Comparison of ENCODE assay signal across 8 mouse cellular contexts in the genomic region with DNA sequence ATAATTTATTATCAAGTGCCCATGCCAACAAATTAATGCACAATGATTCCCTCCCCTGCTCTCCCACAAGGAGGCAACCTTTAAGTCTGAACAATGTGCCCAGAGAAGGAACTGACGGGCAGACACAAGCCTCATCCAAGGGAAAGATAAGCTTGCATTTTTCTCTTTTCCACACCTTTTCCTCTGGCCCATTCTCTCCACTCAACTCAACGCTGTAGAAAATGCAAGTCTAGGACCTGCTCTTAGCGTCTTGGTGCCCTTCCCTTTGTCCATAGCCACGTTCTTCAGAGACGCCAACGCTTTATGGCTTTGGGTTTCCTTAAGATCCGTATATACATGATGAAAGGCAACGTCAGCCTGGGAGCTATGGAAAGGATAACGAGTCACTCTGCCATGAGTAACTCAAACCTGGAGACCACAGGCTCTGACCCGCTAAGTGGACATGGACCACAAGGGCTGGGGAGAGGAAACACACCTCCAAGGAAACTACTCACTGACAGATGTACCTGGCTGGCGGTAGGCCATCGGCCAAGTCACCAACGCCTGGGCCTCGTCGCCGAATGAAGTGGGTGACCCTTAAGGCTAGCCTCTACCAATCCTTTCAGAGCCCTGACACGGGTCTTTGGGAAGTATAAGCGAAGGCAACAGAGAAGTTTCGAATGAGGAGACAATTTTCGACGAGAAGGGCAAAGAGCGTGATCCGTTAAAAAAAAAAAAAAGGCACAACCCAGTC. TPM values are rescaled to one million over a fixed set of nuclear protein-coding genes. Genes with fewer than 3 reads are reported as not detected.
DNase-seq lines count a peak whose midpoint lies in the region; ATAC-seq and TF ChIP-seq lines count a peak whose summit lies in the region.

No protein-coding gene starts in this region.

- no peaks in the 10 kb centered on the region for H3K9me3 ChIP-seq in MEL (replicated peaks; ENCODE audit: insufficient read depth, low read length)
- H3K9me3 ChIP-seq in kidney, embryonic 16.5 days (ENCODE audit: low read length), result no peaks in the 10 kb centered on the region
- H3K9me3 ChIP-seq in lung, postnatal 0 days (ENCODE audit: low read length), result no peaks in the 10 kb centered on the region

- H3K79me2 ChIP-seq in MEL (ENCODE audit: control insufficient read depth, insufficient read depth, low read length, poor library complexity), result peaks cover 51% of the 10 kb centered on the region

- H3K4me3 ChIP-seq in MEL (ENCODE audit: control insufficient read depth in 1 of 2, insufficient read depth in 1 of 2, low read depth in 2 of 2, low read length in 2 of 2), result peak overlapping the region; percentile 77 to 81
- H3K4me3 ChIP-seq in kidney, embryonic 16.5 days (ENCODE audit: low read length), result peak overlapping the region; percentile 96
- peak overlapping the region; percentile 94 for H3K4me3 ChIP-seq in lung, postnatal 0 days (ENCODE audit: low read depth, low read length)
- H3K4me3 ChIP-seq in olfactory bulb, adult 2 months (ENCODE audit: insufficient read depth, low read depth, low read length), result peak overlapping the region; percentile 60

- peak overlapping the region; percentile 92 for H3K27ac ChIP-seq in MEL (ENCODE audit: control insufficient read depth, low read depth, low read length)
- H3K27ac ChIP-seq in kidney, embryonic 16.5 days (ENCODE audit: low read length), result peak overlapping the region; percentile 96
- H3K27ac ChIP-seq in lung, postnatal 0 days (ENCODE audit: low read length), result peak overlapping the region; percentile 93
- no peak overlapping the region for H3K27ac ChIP-seq in olfactory bulb, adult 2 months (ENCODE audit: insufficient read depth, low read depth, low read length)

- TF ChIP-seq EP300 in MEL (IDR thresholded peaks at IDR 0.05; ENCODE audit: low read depth in 1 of 2, low read length in 2 of 2), result no peak
- no peak for TF ChIP-seq EP300 in lung, postnatal 0 days (IDR thresholded peaks at IDR 0.05)

- TF ChIP-seq RAD21 in MEL (IDR thresholded peaks at IDR 0.05; ENCODE audit: low read depth, low read length), result no peak

- DNase-seq in adrenal gland, adult (ENCODE audit: inconsistent age in 2 of 2, low spot score in 1 of 2), result peak; percentile 44 to 65
- DNase-seq in adrenal gland, postnatal 4 days (ENCODE audit: low spot score in 2 of 2), result no peak
- peak; percentile 67 for DNase-seq in MEL (ENCODE audit: low read depth, low spot score)
- DNase-seq in cerebellum, postnatal 25 days, result peak; percentile 54 to 66
- peak; percentile 16 for DNase-seq in heart, adult 8-10 months (ENCODE audit: low spot score)
- DNase-seq in lung, postnatal 0 days (ENCODE audit: low spot score), result peak; percentile 42

- peak overlapping the region; percentile 97 for H3K4me2 ChIP-seq in kidney, embryonic 16.5 days (replicated peaks; ENCODE audit: low read depth, low read length)
- peak overlapping the region; percentile 75 for H3K4me2 ChIP-seq in lung, postnatal 0 days (replicated peaks; ENCODE audit: low read depth, low read length)

- no peaks in the 10 kb centered on the region for H3K27me3 ChIP-seq in MEL (ENCODE audit: control insufficient read depth in 1 of 2, insufficient read depth in 2 of 2, low read length in 2 of 2)
- no peaks in the 10 kb centered on the region for H3K27me3 ChIP-seq in kidney, embryonic 16.5 days (ENCODE audit: insufficient read depth, low read length)
- H3K27me3 ChIP-seq in lung, postnatal 0 days (replicated peaks; ENCODE audit: insufficient read depth, low read length), result no peaks in the 10 kb centered on the region

- H3K4me1 ChIP-seq in MEL (ENCODE audit: control insufficient read depth in 1 of 2, insufficient read depth in 2 of 2, low read length in 2 of 2), result peaks cover 6 to 20% of the 10 kb centered on the region in 2 experiments
- H3K4me1 ChIP-seq in kidney, embryonic 16.5 days (ENCODE audit: insufficient read depth, low read length), result peaks cover 25% of the 10 kb centered on the region
- H3K4me1 ChIP-seq in lung, postnatal 0 days (ENCODE audit: insufficient read depth, low read depth, low read length), result no peaks in the 10 kb centered on the region; the same call in 1 of the 2 replicates
- peaks cover 11% of the 10 kb centered on the region for H3K4me1 ChIP-seq in olfactory bulb, adult 2 months (ENCODE audit: control insufficient read depth, insufficient read depth, low read length)

- TF ChIP-seq POLR2A in MEL (IDR thresholded peaks at IDR 0.05; ENCODE audit: control insufficient read depth in 1 of 2, insufficient read depth in 1 of 2, low read depth in 1 of 2, low read length in 2 of 2, poor library complexity in 1 of 2), result no peak; a peak in 1 of 4 replicates
- no peak for TF ChIP-seq POLR2A in olfactory bulb, adult 2 months (IDR thresholded peaks at IDR 0.05; ENCODE audit: insufficient read depth, low read depth, low read length)

- under 1% methylated on average over 23 of the region's 23 CpGs for WGBS in kidney, embryonic 16.5 days
- WGBS in lung, postnatal 0 days, result 1% methylated on average over 23 of the region's 23 CpGs
- 0% methylated on average over 23 of the region's 23 CpGs for WGBS in olfactory bulb, adult 2 months

- peak overlapping the region; percentile 92 for H3K9ac ChIP-seq in MEL (ENCODE audit: control insufficient read depth, low read depth, low read length, poor library complexity, severe bottlenecking)
- H3K9ac ChIP-seq in kidney, embryonic 16.5 days (replicated peaks; ENCODE audit: low read length), result peak overlapping the region; percentile 99
- H3K9ac ChIP-seq in lung, postnatal 0 days (replicated peaks; ENCODE audit: low read depth), result peak overlapping the region; percentile 82

- peaks cover 5 to 33% of the 10 kb centered on the region in 2 experiments for H3K36me3 ChIP-seq in MEL (ENCODE audit: control insufficient read depth in 1 of 2, insufficient read depth in 2 of 2, low read length in 2 of 2)
- 0 out of 2 replicates have a peak, but pooled peaks cover 3% of the 10 kb centered on the region for H3K36me3 ChIP-seq in kidney, embryonic 16.5 days (ENCODE audit: insufficient read depth, low read length)
- H3K36me3 ChIP-seq in lung, postnatal 0 days (ENCODE audit: insufficient read depth, low read length), result no peaks in the 10 kb centered on the region

- no peak for ATAC-seq in kidney, embryonic 16.5 days (ENCODE audit: low FRiP score, low TSS enrichment)
- peak; percentile 20 for ATAC-seq in lung, postnatal 0 days

- peak in 1 of 3 experiments; percentile 37; a peak in 3 of 6 replicates for TF ChIP-seq CTCF in MEL (IDR thresholded peaks at IDR 0.05 in 2 of 3, conservative IDR thresholded peaks at IDR 0.05 in 1 of 3; ENCODE audit: control insufficient read depth in 1 of 3, insufficient read depth in 1 of 3, low read depth in 2 of 3, low read length in 3 of 3, poor library complexity in 1 of 3, severe bottlenecking in 1 of 3)
- TF ChIP-seq CTCF in lung, postnatal 0 days (IDR thresholded peaks at IDR 0.05), result peak; percentile 53
- TF ChIP-seq CTCF in olfactory bulb, adult 2 months (IDR thresholded peaks at IDR 0.05; ENCODE audit: insufficient read depth, low read depth, low read length), result no peak

TF ChIP-seq in MEL, 35 proteins besides CTCF, POLR2A, EP300 and RAD21 (continues in another document):
- TF ChIP-seq SMC3 (IDR thresholded peaks at IDR 0.05; ENCODE audit: low read depth, low read length) (peak; percentile 28; the same call in 1 of the 2 replicates), MYC (IDR thresholded peaks at IDR 0.05; ENCODE audit: low read depth, low read length) (0 out of 2 replicates have a peak, but pooled peaks have one; percentile 34)

RNA-seq across cellular contexts. Expression of a gene that starts 28.6 kb away (rescaled TPM):
- 100 to 1,000 TPM; 154 to 163 TPM for total RNA-seq in adrenal gland, postnatal 4 days (2021)
- 125 and 127 TPM in 2 replicates for total RNA-seq in MEL (2012; rRNA removed)
- 100 to 1,000 TPM; 131 to 178 TPM for polyA plus RNA-seq in MEL (2012; ENCODE audit: insufficient read depth in 1 of 2, insufficient read length in 2 of 2, low read depth in 1 of 2, low replicate concordance in 2 of 2, missing spikeins in 1 of 2)
- 10 to 100 TPM; 44.4 to 54.1 (median 49.2) TPM for total RNA-seq in heart, adult 8-10 months (2022)
- polyA plus RNA-seq in kidney, embryonic 16.5 days (2015; fragmentation: Nextera tagmentation; extraction: Ambion mirVana), result 166 and 173 TPM in 2 replicates
- polyA plus RNA-seq in lung, postnatal 0 days (2015; fragmentation: Nextera tagmentation; extraction: Ambion mirVana), result 82.8 and 84.6 TPM in 2 replicates
- polyA plus RNA-seq in olfactory bulb, adult 2 months (2012; ENCODE audit: insufficient read depth, insufficient read length, low replicate concordance, missing spikeins), result 66.5 and 504 TPM in 2 replicates

RNA-seq across cellular contexts. Expression of a gene that starts 28.8 kb away (rescaled TPM):
- total RNA-seq in adrenal gland, postnatal 4 days (2021), result 10 to 100 TPM; 61.9 to 69.3 TPM
- 63.3 and 78.7 TPM in 2 replicates for total RNA-seq in MEL (2012; rRNA removed)
- 100 to 1,000 TPM in 1 of 2 experiments, not detected in 1; 111 TPM for polyA plus RNA-seq in MEL (2012; ENCODE audit: insufficient read depth in 1 of 2, insufficient read length in 2 of 2, low read depth in 1 of 2, low replicate concordance in 2 of 2, missing spikeins in 1 of 2)
- total RNA-seq in heart, adult 8-10 months (2022), result 10 to 100 TPM; 62.0 to 81.1 (median 73.3) TPM
- polyA plus RNA-seq in kidney, embryonic 16.5 days (2015; fragmentation: Nextera tagmentation; extraction: Ambion mirVana), result 5.2 and 5.6 TPM in 2 replicates
- 8.9 and 9.3 TPM in 2 replicates for polyA plus RNA-seq in lung, postnatal 0 days (2015; fragmentation: Nextera tagmentation; extraction: Ambion mirVana)
- 51.7 TPM in 1 of 2 replicates, not detected in the other for polyA plus RNA-seq in olfactory bulb, adult 2 months (2012; ENCODE audit: insufficient read depth, insufficient read length, low replicate concordance, missing spikeins)

RNA-seq across cellular contexts. Expression of a gene that starts 28.8 kb away (rescaled TPM):
- 100 to 1,000 TPM; 244 TPM for total RNA-seq in adrenal gland, postnatal 4 days (2021)
- total RNA-seq in MEL (2012; rRNA removed), result 22.4 and 27.0 TPM in 2 replicates
- polyA plus RNA-seq in MEL (2012; ENCODE audit: insufficient read depth in 1 of 2, insufficient read length in 2 of 2, low read depth in 1 of 2, low replicate concordance in 2 of 2, missing spikeins in 1 of 2), result 10 to 100 TPM in 1 of 2 experiments, not detected in 1; 71.8 TPM
- 10 to 100 TPM; 62.1 to 77.4 (median 69.0) TPM for total RNA-seq in heart, adult 8-10 months (2022)
- 44.5 and 45.8 TPM in 2 replicates for polyA plus RNA-seq in kidney, embryonic 16.5 days (2015; fragmentation: Nextera tagmentation; extraction: Ambion mirVana)
- polyA plus RNA-seq in lung, postnatal 0 days (2015; fragmentation: Nextera tagmentation; extraction: Ambion mirVana), result 55.4 and 58.7 TPM in 2 replicates
- polyA plus RNA-seq in olfactory bulb, adult 2 months (2012; ENCODE audit: insufficient read depth, insufficient read length, low replicate concordance, missing spikeins), result 1,119 TPM in 1 of 2 replicates, not detected in the other

RNA-seq across cellular contexts. Expression of a gene that starts 48.0 kb away (rescaled TPM):
- total RNA-seq in adrenal gland, postnatal 4 days (2021), result 10 to 100 TPM; 44.1 to 44.3 TPM
- 0.20 and 0.42 TPM in 2 replicates for total RNA-seq in MEL (2012; rRNA removed)
- polyA plus RNA-seq in MEL (2012; ENCODE audit: insufficient read depth in 1 of 2, insufficient read length in 2 of 2, low read depth in 1 of 2, low replicate concordance in 2 of 2, missing spikeins in 1 of 2), result 1 to 10 TPM in 1 of 2 experiments, not detected in 1; 1.1 TPM
- total RNA-seq in heart, adult 8-10 months (2022), result 10 to 100 TPM; 33.4 to 69.1 (median 50.0) TPM
- polyA plus RNA-seq in kidney, embryonic 16.5 days (2015; fragmentation: Nextera tagmentation; extraction: Ambion mirVana), result 92.3 and 154 TPM in 2 replicates
- 153 and 184 TPM in 2 replicates for polyA plus RNA-seq in lung, postnatal 0 days (2015; fragmentation: Nextera tagmentation; extraction: Ambion mirVana)
- polyA plus RNA-seq in olfactory bulb, adult 2 months (2012; ENCODE audit: insufficient read depth, insufficient read length, low replicate concordance, missing spikeins), result not detected in 2 replicates

Comparison
In these comparisons a context has a peak if more than half of its experiments do, and no peak if none do; other contexts are left out.
1. DNase-seq: peak in adrenal gland, adult (2 of 2), MEL (single experiment), cerebellum, postnatal 25 days (2 of 2), heart, adult 8-10 months (single experiment) and lung, postnatal 0 days (single experiment); none in adrenal gland, postnatal 4 days (0 of 2).
2. Peak in every context shown above with its lines, with median percentiles within 50 percentile points of each other: H3K4me3 ChIP-seq and H3K9ac ChIP-seq.